Mouse (Mus musculus) spleen, adult 12 weeks (tissue): ENCODE results near the gene Parp1.
"Not testable (repeated sequence)": the region's sequence is repeated elsewhere in the genome, so short reads cannot be mapped to it uniquely, and the experiment has no call there.

Source experiments
- DNase-seq: peaks from one replicate; pipeline ENCODE4 v3.0.0; 2022; ENCODE audit warnings: low spot score

Gene Parp1

DNA sequence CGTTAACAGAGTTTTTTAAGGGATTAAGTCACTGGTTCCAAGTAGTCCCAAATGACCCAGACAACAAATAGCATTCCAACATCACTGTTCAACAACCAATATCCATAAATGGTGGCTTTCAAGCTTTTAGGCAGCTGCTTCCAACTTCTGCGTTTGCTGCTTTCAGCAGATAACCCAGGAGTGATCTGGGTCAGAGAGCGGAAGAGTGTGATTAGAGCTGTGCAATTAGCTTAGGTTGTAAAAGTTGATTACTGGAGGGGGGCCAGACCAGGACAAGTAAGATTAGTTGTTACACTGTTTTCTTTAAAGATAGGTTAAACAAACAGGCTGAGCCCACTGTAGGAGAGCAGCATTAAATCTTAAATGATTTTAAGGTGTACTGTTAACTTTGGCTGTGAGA, 7.5 kb upstream of the Parp1 start:
- DNase-seq: no peak

GRCm38 (mm10) chr1:180564885-180565284, 3.8 kb upstream of the Parp1 start:
- no peak for DNase-seq

GRCm38 (mm10) chr1:180567761-180568160, 963 bp upstream of the Parp1 start:
- DNase-seq: no peak

DNA sequence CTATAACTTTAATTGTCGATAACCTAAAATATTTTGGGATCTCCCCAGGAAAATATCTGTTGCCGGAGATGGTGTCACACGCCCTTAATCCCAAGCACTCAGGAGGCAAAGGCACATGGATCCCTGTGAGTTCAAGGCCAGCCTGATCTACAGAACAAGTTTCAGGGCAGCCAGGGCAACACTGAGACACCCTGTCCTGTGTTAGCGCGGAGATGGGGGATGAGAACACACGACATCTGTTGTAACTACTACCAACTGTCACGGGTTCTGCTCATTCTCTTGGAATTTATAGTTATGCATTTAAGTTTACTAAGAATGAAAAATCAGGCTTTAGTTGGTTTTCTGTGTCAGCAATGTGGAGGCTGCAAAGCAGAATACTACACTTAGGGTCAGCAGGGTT, 476 bp upstream of the Parp1 start:
- DNase-seq: no peak

- no peak for DNase-seq
Measured at GRCm38 (mm10) chr1:180569453-180569852, 729 bp downstream of the Parp1 start.

DNA sequence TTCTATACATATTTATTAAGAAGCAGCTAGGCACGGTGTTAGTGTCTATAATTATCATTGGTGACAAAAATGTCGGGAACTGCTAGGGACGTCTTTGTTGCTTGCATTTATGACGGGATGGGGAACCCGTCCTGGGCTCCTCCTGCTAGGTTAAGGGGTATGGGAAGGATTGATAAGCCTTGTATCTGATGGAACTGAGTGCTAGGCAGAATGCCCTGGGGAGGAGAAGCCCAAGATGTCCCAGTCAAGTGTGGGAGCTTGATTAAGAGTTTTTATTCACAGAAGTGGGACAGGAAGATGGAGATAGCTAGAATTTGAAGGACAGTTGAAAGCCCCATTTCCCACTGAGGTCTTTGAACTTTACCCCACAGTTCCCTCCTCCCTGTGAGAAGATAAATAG, 1.5 kb downstream of the Parp1 start:
- no peak for DNase-seq

GRCm38 (mm10) chr1:180571018-180571589, 2.4 kb downstream of the Parp1 start:
- no peak for DNase-seq

DNA sequence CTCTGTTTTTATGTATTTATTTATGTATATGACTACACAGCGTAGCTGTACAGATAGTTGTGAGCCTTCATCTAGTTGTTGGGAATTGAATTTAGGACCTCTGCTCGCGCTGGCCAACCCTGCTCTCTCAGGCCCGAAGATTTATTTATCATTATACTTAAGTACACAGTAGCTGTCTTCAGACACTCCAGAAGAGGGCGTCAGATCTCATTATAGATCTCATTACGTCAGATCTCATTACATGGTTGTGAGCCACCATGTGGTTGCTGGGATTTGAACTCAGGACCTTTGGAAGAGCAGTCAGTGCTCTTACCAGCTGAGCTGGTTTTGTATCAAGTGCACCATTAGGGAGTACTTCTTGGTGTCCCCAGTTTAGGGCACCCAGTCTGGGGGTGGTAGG, 3.0 kb downstream of the Parp1 start:
- not testable (repeated sequence) for DNase-seq

GRCm38 (mm10) chr1:180572154-180572553, 3.4 kb downstream of the Parp1 start:
- DNase-seq: no peak

DNA sequence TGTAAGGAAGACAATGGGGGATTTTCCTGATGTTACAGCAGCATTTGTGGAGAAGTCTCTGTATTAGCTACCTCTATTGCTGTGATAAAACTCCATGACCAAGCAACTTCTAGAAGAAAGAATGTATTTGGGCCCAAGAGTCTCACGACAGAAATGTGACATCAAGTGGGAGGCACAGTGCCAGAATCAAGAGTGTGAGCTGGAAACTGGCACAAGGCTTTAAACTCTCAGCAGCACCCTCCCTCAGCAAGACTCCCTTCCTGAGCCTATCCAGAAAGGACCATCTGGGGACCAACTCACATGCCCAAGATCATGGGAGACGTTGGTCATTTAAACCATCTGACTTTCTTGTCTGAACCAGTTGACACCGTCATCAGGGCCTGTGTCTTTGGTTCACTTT, 7.8 kb downstream of the Parp1 start:
- DNase-seq: no peak

GRCm38 (mm10) chr1:180577837-180578236, 9.1 kb downstream of the Parp1 start:
- no peak for DNase-seq

- peak; percentile 30 for DNase-seq
Measured at GRCm38 (mm10) chr1:180587792-180588442, 19.2 kb downstream of the Parp1 start.

DNA sequence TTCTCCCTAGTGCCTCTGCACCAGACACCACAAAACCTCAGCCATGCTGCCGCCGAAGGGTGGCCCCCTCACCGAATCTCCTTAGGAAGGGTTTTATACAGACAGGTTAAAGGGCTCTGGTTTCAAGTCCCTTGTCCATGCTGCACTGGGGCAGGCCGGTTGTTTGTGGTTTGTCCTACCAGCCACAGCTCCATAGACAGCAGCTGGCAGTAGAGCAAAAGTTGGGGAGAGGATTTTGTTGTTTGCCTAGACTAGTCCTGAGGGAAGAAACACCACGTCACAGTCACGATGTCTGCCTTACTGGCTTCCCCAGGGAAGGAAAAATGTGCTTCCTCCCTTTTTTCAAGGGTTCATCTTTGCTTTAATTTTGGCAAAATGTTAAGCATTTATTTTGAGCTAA, 31.9 kb downstream of the Parp1 start:
- DNase-seq: no peak

DNA sequence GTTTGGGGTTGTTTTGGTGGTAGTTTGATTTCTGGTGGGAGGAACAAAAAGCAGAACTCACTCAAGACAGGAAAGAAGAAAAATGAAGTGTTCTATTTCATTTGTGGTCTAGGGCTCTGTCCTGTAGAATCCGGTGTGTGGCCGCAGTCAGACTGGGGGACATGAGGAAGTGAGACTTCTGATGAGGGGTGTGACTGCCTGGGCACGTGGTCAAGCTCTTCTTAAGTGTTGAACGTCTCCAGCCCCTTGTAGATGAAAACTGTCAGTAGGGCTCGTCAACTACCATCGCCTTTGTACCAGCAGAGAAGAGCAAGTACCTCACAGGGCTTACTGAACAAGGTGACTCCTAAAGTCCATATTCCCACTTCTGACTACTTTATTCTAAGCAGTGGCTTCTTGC, 33.1 kb downstream of the Parp1 start:
- DNase-seq: peak; percentile 6

- no peak for DNase-seq
Measured at GRCm38 (mm10) chr1:180604579-180604978, 35.9 kb downstream of the Parp1 start.

DNA sequence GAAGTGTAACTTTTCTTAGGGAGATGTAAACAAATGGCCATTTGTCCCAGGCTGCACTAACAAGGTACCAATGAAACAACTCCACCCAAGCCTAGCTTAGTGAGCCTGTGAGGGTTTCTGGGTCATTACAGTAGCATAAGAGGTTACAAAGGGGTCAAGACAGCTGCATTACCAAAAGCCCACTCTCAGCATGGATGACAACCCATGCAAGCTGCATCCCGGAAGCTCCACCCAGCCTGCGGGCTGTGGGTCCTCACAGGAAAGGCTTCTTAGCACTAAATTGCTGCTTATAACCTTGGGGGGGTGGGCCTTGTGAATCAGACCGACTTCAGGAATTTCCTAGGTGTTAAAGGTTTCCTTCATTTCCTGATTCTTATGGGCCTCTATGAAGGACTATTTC, 37.4 kb downstream of the Parp1 start:
- no peak for DNase-seq

GRCm38 (mm10) chr1:180606796-180607577, 38.3 kb downstream of the Parp1 start:
- DNase-seq: no peak

DNA sequence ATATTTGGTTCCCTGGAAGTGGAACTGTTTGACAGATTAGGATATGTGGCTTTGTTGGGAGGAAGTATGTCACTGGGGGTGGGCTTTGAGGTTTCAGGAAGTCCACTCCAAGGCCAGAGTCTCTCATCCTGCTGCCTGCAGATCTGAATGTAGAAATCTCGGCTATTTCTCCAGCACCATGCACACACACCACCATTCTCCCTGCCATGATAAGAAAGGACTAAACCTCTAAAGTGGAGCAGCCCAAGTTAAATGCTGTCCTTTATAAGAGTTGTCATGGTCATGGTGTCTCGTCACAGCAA, 38.8 kb downstream of the Parp1 start:
- no peak for DNase-seq

GRCm38 (mm10) chr1:180611842-180612241, 43.1 kb downstream of the Parp1 start:
- DNase-seq: not testable (repeated sequence)

- DNase-seq: no peak
Measured at GRCm38 (mm10) chr1:180616762-180617161, 48.0 kb downstream of the Parp1 start.

- DNase-seq: no peak
Measured at GRCm38 (mm10) chr1:180622389-180622788, 53.7 kb downstream of the Parp1 start.

GRCm38 (mm10) chr1:180623911-180624310, 55.2 kb downstream of the Parp1 start:
- DNase-seq: peak; percentile 22

- no peak for DNase-seq
Measured at GRCm38 (mm10) chr1:180626141-180626540, 57.4 kb downstream of the Parp1 start.

DNA sequence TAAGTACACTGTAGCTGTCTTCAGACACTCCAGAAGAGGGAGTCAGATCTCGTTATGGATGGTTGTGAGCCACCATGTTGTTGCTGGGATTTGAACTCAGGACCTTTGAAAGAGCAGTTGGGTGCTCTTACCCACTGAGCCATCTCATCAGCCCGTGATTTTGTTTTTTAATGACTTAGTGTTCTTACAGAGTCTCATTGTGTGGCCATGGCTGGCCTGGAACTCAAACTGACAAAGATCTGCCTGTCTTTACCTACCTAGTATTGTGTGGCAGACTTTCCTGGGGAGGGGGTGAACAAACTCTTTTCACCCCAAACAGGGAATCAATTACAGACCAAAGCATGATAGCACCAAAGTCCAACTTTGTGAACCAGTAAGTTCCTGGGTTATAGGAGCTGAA, 69.1 kb downstream of the Parp1 start:
- DNase-seq: not testable (repeated sequence)
